Mouse (Mus musculus) embryonic fibroblast, embryonic 13.5 days (primary cell): ENCODE results near the gene Tmem198.

Source experiments
- CTCF ChIP-seq: IDR thresholded peaks from 2 replicates; pipeline ENCODE4 v1.5.1; 2011; ENCODE audit warnings: mild to moderate bottlenecking, control low read depth, low read length, moderate library complexity, borderline replicate concordance; ENCODE audit not compliant: insufficient read depth
- POLR2A ChIP-seq: IDR thresholded peaks from 2 replicates; pipeline ENCODE4 v1.6.1; 2011; ENCODE audit warnings: low read depth, mild to moderate bottlenecking, control low read depth, low read length, moderate library complexity

- TF ChIP-seq CTCF: no peak
- TF ChIP-seq POLR2A: no peak
Measured at GRCm38 (mm10) chr1:75455433-75455832, 23.9 kb upstream of the Tmem198 start.
